Mouse (Mus musculus) regulatory T cell (primary cell): ENCODE data around the gene Met.

Experiments used
- in situ Hi-C: fragments of 300-600 bp; cut with MboI, MseI; formaldehyde crosslinking; loops from one replicate; pipeline ENCODE4 v1.15.1; 2025; ENCODE audit warnings: high pct_unique_total_duplicates

The Met gene

DNA sequence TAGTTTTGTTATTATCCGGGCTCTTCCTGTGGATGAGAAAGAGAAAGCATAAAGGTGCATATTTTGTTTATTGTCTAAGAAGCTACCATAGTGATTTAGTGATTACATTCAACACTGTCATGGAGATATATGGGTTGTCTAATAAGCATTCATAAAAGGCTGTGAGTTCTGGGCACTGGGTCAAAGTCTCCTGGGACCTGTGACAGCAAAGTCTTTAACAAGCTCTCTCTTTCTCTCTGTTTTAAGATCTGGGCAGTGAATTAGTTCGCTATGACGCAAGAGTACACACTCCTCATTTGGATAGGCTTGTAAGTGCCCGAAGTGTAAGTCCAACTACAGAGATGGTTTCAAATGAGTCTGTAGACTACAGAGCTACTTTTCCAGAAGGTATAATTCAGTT is 85.2 kb downstream of the Met start:
- in situ Hi-C loops: no loop called here

DNA sequence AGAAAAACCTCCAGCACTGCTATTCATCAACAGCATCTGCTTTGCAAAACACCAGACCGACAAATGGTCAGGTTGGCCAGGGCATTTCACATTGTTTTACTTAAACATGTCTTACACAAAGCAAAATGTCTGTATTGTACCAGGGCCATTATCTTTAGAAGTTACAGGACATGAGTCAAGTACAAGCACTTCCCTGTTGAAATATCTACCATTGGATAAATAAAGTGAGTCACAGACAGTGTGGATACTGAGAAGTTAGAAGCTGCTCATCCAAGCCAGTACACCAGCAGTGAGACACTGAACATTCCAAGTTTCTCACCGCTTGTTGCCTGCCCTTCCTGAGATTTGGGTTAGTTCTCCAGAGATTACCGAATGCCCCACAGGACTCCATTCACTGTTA is 86.0 kb downstream of the Met start:
- in situ Hi-C loops: no loop called here

DNA sequence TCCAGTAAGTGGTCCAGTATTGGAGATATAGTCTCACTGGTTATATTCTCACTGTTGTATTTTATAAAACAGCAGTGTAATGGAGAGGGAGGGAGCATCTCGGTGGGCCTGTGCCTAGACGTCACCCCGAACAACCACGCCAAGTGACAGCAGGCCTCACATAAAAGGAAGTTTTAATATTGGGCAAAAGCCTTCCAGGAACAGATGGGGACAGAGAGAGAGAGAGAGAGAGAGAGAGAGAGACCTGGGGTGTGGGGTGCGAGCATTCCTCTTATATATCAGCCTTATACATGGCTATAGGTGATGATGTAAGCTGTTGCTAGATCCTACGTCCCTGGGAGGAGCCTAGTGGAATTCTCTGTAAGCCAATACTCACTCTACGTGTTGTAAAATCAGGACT is 90.7 kb downstream of the Met start:
- in situ Hi-C loops: no loop called here

GRCm38 (mm10) chr6:17554757-17555156 is 91.2 kb downstream of the Met start:
- in situ Hi-C loops: no loop called here

- in situ Hi-C loops: no loop called here
Measured at GRCm38 (mm10) chr6:17555719-17556118, 92.1 kb downstream of the Met start.

- in situ Hi-C loops: no loop called here
Measured at GRCm38 (mm10) chr6:17559657-17560056, 96.1 kb downstream of the Met start.

DNA sequence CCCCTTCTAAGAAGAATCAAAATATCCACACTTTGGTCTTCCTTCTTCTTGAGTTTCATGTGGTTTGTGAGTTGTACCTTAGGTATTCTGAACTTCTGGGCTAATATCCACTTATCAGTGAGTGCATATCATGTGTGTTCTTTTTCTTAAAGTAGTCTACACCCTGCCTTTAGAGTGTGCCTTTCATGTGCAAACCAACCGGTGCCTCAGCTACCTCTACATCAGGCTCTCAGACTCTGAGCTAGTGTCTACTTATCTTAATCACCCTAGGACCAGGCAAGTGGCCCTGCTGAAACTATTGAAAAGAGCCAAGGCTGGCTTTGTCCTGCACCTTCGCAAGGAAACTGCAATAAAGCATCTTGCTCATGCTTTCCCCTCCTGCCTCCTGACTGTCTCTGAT is 97.7 kb downstream of the Met start:
- in situ Hi-C loops: no loop called here

DNA sequence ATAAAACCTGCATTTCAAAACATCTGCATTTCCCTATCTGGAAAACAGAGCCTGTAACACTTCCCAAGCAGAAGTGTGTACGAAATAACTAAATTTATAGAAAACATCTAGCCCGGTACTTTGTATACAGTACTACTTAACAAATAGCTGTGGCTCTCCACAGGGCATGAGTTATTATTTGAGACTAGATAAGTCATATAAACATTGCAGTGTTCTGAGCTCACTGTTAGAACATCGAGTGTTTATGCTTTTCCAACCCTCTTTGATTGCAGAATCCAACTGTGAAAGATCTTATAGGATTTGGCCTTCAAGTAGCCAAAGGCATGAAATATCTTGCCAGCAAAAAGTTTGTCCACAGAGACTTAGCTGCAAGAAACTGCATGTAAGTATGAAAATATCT is 98.3 kb downstream of the Met start:
- in situ Hi-C loops: no loop called here

DNA sequence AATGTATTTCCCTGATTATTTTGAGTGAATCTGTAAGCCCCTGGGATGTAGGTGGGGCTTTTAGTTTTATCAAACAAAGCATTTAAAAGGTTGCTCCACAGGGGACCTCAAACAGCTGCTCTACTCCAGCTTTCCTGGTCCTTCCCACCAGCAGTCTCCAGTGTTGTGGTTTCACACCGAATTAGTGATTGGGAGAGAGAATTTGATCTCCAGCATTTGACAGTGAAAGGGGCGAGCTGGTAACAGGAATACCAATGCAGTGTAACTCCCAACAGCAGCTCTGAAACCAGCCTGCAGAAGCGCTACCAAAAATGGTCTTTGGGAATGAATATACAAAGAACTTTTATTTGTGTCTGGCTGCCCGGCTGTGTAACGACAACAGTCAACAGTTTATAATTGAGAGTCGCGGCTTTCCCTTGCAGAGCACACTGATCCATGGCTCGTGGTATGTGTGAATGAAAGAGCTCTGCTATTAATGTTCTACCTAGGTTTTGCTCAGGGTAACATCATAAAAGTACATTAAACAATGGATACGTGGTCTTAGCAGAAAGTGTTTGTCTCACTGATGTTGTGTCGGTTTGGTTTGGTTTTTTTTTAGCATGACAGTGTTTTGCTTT is 99.0 kb downstream of the Met start:
- in situ Hi-C loops: no loop called here

DNA sequence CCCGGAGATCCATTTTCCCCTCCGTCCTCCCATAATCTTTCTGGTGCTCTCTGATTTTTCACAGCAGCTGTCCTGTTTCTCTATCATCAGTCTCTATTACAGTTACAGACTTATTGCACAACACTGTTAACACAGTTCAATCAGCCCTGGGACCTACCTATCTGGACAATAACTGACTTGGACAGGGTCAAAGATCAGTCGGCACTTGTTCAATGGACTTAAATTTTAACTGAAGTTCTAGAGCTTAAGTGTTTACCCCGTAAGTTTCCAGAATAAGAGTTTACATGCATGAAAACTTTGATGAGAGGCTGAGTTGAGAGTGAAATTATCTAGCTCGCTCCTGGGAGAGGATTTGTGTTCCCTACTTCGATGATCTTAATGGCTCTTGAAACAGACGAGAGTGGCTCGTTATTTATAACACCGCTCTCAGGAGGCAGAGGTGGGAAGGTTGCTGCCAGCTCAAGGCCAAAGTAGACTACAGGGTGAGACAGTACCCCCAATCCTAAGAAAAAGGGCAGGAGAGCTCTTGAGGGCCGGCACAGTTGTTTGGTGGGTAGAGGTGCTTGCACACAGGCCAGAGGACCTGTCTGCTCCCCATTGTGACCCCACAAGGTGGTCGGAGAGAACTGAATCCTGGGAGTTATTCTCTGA is 105.2 kb downstream of the Met start:
- in situ Hi-C loops: no loop called here

- in situ Hi-C loops: no loop called here
Measured at GRCm38 (mm10) chr6:17573227-17573626, 109.6 kb downstream of the Met start.

DNA sequence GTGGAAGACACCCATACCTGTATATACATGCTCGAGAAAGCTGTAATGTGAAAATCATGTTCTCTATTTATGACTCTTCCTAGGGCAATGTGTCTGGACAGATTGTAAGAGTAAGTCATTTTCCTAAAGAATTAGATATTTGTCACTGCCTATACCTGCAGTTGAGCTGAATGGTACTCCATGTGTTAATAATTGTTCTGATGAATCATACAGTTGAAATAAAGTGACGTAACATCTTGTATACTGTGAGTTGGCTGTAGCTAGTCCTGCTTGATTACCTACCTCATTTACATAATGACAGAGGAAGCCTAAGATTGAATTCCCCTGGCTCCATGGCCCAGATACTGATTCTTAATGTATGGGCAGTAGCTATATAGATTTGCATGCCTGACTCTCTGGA is 110.1 kb downstream of the Met start:
- in situ Hi-C loops: no loop called here

DNA sequence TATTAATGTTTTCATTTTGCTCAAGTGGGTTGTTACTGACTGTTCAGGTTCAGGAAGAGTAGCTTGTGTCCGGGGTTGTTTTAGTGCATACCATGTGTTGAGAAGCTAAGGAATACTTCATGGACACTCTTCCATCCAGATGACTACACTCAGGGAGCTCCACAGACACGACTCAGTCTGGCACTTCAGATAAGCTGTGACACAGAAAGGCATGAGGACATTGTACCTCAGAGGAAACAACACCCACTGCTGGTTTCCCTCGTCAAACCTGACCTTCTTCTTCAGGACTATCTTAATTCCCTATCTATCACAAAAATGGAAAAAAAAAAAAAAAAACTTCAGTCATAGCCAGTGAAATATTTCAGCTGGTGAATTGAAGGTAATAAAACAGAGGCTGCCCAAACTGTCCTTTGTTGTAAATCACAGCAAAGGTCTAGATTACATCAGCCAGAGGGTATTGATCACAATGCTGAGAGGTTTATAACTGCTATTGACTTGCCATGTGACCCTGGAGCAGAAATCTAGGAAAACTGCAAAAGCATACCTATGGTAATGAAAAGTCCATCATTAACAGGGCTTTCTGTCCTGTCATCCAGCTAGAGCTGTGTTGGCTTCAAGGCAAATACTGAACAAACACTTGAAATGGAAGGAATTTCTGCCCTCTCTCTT is 114.6 kb downstream of the Met start:
- in situ Hi-C loops: loop anchor here (25.0 kb wide), 1 partner anchor 466 kb away; no protein-coding TSS in a partner anchor

- in situ Hi-C loops: loop anchor here (10.0 to 25.0 kb wide), 2 partner anchors 226 to 468 kb away; no protein-coding TSS in a partner anchor
Measured at GRCm38 (mm10) chr6:17580349-17580748, 116.7 kb downstream of the Met start.

- in situ Hi-C loops: loop anchor here (10.0 to 25.0 kb wide), 2 partner anchors 229 to 472 kb away; no protein-coding TSS in a partner anchor
Measured at GRCm38 (mm10) chr6:17583982-17584381, 120.4 kb downstream of the Met start.

GRCm38 (mm10) chr6:17589049-17589952 is 125.7 kb downstream of the Met start:
- in situ Hi-C loops: loop anchor here (10.0 to 25.0 kb wide), 2 partner anchors 234 to 477 kb away; no protein-coding TSS in a partner anchor

DNA sequence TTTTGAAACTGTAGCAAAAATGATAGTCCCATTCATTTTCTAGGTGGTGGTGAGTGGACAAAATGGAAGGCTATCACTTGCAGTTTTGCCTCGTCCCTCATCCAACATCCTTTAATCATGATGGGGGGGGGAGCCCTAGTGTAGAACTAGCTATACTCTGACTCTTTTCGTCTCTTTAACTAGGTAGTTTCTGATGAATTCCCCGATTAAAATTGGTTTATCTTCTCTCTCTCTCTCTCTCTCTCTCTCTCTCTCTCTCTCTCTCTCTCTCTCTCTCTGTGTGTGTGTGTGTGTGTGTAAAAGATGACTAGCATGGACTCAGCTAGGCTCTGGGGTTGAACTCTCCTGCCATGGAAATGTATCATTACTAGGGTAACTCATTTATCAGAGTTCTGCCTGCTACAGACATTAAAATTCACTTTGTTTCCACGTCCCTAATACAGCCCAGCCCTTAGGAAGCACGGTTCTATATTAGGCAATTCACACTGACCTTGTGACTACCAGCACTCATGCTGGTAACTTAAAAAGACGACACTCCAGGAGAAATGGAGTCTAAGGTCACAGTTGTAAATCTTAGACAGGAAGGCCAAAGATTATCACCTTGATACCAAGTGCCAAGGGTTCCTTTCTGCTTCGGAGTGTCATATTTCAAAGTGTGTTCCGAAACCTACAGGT is 126.5 kb downstream of the Met start:
- in situ Hi-C loops: loop anchor here (5.0 to 25.0 kb wide), 3 partner anchors 235 to 563 kb away; no protein-coding TSS in a partner anchor

- in situ Hi-C loops: loop anchor here (5.0 to 25.0 kb wide), 2 partner anchors 482 to 567 kb away; no protein-coding TSS in a partner anchor
Measured at GRCm38 (mm10) chr6:17593971-17594370, 130.4 kb downstream of the Met start.

DNA sequence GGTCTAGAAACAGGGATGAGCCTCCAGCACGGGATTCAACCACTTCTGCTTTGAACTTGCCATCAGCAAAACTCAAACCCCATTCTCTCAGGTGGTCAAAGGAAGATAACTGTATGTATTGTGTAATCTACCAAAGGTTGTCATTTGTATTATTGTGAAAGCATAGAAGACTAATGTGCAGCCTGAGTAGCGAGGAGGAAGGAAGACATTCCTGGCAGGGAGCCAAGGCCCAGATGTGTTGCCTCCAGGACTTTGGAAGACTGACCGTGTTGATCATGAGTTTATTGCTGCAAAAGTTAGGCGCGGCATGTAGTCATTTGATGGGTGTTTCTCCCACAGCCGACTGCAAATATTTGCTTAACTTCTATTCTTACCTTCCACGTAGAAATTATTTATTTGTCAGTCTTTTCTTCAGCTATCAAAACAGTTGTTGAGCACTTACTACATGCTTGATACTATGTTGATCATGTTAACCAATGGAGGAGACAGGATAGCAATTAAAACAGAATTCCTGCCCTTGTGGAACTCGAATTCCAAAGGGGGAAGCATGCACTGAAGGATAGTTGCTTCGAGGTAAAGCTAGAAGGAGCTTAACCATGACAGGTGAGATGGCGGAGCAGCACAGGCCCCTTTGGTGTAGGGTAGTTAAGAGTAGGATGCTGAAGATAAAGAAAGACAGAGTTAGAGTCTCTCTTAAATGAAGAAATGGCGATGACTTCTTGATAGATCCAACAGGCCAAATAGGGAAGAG is 132.3 kb downstream of the Met start:
- in situ Hi-C loops: loop anchor here (25.0 kb wide), 1 partner anchor 484 kb away; no protein-coding TSS in a partner anchor

DNA sequence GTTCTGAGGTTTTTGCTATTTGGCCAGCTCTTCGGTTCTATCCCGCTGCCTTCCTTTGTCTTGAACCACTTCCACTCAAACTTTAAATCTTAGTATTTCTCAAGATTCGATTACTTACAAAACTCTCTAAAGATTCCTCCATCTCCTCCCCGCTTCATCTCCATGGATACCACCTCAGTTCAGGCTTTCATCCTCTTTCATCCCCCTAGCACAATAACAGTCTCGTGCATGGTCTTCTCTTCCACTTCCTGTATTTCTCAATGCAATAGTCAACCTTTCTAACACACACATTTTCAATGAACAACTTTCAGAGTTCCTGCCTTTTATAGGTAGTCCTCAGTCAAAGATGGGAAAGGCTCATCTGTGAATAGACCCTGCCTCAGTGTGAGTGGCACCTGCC is 135.8 kb downstream of the Met start:
- in situ Hi-C loops: loop anchor here (25.0 kb wide), 1 partner anchor 487 kb away; no protein-coding TSS in a partner anchor
